Mouse (Mus musculus) kidney, embryonic 15.5 days (tissue): ENCODE results near the gene Ndufb2. TPM values are rescaled to one million over a fixed set of nuclear protein-coding genes. Genes with fewer than 3 reads are reported as not detected.

Source experiments
- ATAC-seq: fragments of 200-750 bp; cut with Nextera tagmentation; replicated peaks from 2 replicates; pipeline ENCODE4 v1.8.0; 2017; ENCODE audit warnings: moderate TSS enrichment; ENCODE audit not compliant: low FRiP score
- H3K27ac ChIP-seq: fragments of 300-500 bp; sonication (generic); 2 replicates; pipeline ENCODE4 v1.5.1; 2015; ENCODE audit warnings: mild to moderate bottlenecking, inconsistent platforms
- H3K27me3 ChIP-seq: fragments of 300-500 bp; sonication (generic); 2 replicates; pipeline ENCODE4 v1.6.1; 2015; ENCODE audit warnings: inconsistent platforms
- H3K36me3 ChIP-seq: fragments of 300-500 bp; sonication (generic); 2 replicates; pipeline ENCODE4 v1.6.1; 2015; ENCODE audit warnings: inconsistent platforms
- H3K4me1 ChIP-seq: fragments of 300-500 bp; sonication (generic); 2 replicates; pipeline ENCODE4 v1.6.1; 2015; ENCODE audit warnings: inconsistent platforms
- H3K4me2 ChIP-seq: fragments of 300-500 bp; sonication (generic); 2 replicates; pipeline ENCODE4 v1.6.1; 2015; ENCODE audit warnings: moderate library complexity, mild to moderate bottlenecking, inconsistent platforms
- H3K4me3 ChIP-seq: fragments of 300-500 bp; sonication (generic); replicated peaks from 2 replicates; pipeline ENCODE4 v1.5.1; 2015; ENCODE audit warnings: mild to moderate bottlenecking, inconsistent platforms
- H3K9ac ChIP-seq: fragments of 300-500 bp; sonication (generic); 2 replicates; pipeline ENCODE4 v1.6.1; 2015; ENCODE audit warnings: mild to moderate bottlenecking, inconsistent platforms
- H3K9me3 ChIP-seq: fragments of 300-500 bp; sonication (generic); replicated peaks from 2 replicates; pipeline ENCODE4 v1.6.1; 2016; ENCODE audit warnings: inconsistent platforms
- WGBS: fragments of 180-500 bp; shearing (Covaris S2); methylation state at CpG from one replicate; pipeline ENCODE4 v1.1.7; 2015; ENCODE audit warnings: mixed read lengths; 5-methylcytosine and 5-hydroxymethylcytosine counted together
- polyA plus RNA-seq: library from polyadenylated mRNA; unstranded; fragments of >200 nt; fragmentation: Nextera tagmentation; extraction: Ambion mirVana; gene quantifications from 2 replicates; pipeline ENCODE4 v1.2.1, GENCODE M21; 2015

The Ndufb2 gene
- 347 and 379 TPM in 2 replicates for polyA plus RNA-seq

DNA sequence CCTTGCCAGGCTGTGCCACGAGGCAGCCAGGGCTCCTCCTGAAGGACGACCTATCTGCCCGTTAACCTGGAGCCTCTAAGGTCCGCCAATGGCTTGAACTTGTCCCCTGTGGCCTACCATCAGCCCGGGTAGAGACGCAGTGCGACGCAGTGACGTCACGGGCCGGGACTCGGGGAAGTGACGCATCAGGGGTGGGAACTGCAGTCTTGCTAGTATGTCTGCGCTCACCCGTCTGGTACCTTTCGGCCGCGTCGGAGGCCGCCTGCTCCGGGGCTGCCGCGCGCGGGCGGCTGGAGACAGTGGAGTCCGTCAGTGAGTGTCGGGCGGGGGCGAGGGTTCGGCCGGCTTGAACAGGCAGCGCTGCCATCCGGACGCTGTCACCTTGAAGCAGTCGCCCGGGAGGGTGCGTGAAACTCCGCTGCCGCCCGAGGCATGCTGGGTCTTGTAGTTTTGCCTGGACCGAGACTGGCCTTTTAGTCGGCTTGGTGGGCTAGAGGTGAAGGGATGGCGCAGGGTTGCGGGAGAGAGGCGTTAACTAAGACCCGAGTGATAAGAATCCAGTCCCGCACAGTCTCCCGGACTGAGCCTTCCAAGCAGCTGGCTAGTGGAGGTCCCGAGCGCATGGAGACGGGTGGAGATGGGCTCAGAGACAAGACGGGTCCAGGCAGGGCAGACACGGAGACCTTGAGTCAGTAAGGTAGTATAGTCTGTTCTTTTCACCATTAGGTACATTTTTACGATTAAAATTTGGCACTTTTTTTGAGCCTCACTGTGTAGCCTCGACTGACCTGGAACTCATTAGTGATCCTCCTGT is at the start of gene Ndufb2:
Gene Ndufb2, plus strand, starts transcription at position 174 of the 814 bp plus-strand sequence.
- ATAC-seq = peak; percentile 99
- H3K9me3 ChIP-seq = no peaks in the 10 kb centered on the region
- H3K36me3 ChIP-seq = peaks cover 35% of the 10 kb centered on the region
- H3K4me2 ChIP-seq = peak within 1 kb of the TSS; percentile 79
- peak within 1 kb of the TSS; percentile 90 for H3K4me3 ChIP-seq
- peak within 1 kb of the TSS; percentile 96 for H3K27ac ChIP-seq
- WGBS = under 1% methylated on average over 56 of the region's 56 CpGs
- no peaks in the 10 kb centered on the region for H3K27me3 ChIP-seq
- H3K9ac ChIP-seq = peak within 1 kb of the TSS; percentile 82
- H3K4me1 ChIP-seq = peaks cover 14% of the 10 kb centered on the region

DNA sequence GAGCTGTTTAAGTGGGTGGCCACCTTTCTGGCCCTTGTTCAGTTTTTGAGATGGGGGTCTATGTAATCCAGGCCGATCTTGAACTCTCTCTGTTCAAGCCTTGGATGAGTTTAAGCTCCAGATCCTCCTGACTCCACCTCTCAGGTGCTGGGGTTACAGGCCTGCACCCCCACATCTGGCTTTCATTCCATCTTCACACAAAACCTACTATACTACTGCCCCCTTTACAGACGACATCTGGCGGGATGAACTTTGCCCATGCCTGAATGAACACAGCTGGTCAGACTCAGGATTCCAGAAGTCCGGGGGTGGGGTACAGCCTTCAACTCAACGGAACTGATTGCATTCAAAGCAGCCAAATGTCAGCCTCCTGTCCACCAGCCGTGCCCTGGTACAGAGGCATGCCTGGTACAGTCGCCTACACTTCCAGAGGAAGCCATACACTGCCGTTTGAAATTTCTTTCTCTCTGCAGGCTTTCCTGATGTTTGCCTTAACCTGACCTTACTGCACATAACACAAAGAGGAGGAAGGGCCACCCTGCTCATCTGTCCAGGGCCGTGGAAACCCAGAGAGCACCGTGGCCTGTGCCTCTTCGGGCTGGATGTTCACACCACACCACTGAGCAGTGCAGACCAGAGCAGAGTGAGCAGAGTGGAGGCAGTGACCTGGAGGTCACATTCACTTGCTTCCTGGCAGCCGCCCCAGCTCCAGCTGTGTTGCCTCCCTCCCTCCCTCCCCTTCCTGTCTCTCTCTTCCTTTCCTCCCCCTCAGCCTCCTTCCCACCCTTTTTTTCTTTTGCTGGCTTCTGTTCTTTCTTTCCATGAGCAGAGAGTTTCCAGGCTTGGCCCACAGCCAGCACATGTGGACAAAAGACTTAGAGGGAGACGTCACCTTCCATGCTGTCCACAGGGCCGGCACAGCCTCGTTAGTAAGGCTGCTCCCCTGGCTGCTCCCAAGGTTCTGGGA is 49.5 kb upstream of the Ndufb2 start:
- no peak overlapping the region for H3K9ac ChIP-seq
- no peaks in the 10 kb centered on the region for H3K36me3 ChIP-seq
- H3K9me3 ChIP-seq = no peaks in the 10 kb centered on the region
- peak; percentile 89 for ATAC-seq
- peaks cover 88% of the 10 kb centered on the region for H3K4me1 ChIP-seq
- WGBS = 9% methylated on average over 15 of the region's 15 CpGs
- H3K4me2 ChIP-seq = peak overlapping the region; percentile 45
- no peaks in the 10 kb centered on the region for H3K27me3 ChIP-seq
- no peak overlapping the region for H3K4me3 ChIP-seq
- H3K27ac ChIP-seq = peak overlapping the region; percentile 87

GRCm38 (mm10) chr6:39543769-39544420 is 48.5 kb upstream of the Ndufb2 start:
- Histone ChIP-seq H3K4me3 (no peak overlapping the region), H3K9me3 (no peaks in the 10 kb centered on the region), H3K36me3 (no peaks in the 10 kb centered on the region), H3K4me2 (peak overlapping the region; percentile 15; the same call in 1 of the 2 replicates), H3K4me1 (peaks cover 83% of the 10 kb centered on the region), H3K27me3 (no peaks in the 10 kb centered on the region), H3K9ac (no peak overlapping the region), H3K27ac (peak overlapping the region; percentile 87)
- WGBS = 27% methylated on average over 15 of the region's 15 CpGs
- no peak for ATAC-seq

- ATAC-seq = no peak
- Histone ChIP-seq H3K27ac (peak overlapping the region; percentile 87), H3K27me3 (no peaks in the 10 kb centered on the region), H3K4me3 (no peak overlapping the region), H3K9ac (no peak overlapping the region), H3K4me2 (no peak overlapping the region), H3K4me1 (peaks cover 67% of the 10 kb centered on the region), H3K36me3 (no peaks in the 10 kb centered on the region), H3K9me3 (no peaks in the 10 kb centered on the region)
- WGBS = 78% methylated on average over 7 of the region's 7 CpGs
Observed at GRCm38 (mm10) chr6:39545474-39545873, 46.9 kb upstream of the Ndufb2 start.

DNA sequence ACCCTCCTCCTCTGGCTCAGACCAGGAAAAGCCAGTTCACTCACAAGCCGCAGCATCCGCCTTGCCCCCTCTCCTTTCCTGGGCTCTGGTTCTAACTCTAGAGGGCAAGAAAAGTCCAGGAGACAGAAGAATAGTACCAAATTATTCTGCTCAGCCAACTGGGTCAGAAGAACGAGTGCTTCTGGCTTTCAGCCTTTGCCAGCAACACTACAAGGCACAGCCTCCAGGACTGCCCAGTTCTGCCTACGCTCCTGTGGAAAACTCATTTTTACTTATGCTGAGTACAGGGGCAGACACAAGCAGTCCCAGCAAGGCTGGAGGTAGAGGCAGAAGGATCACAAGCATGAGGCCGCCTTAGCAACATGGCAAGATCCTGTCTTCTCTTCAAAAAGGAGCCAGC is 44.3 kb upstream of the Ndufb2 start:
- H3K9me3 ChIP-seq = no peaks in the 10 kb centered on the region
- ATAC-seq = no peak
- WGBS = 75% methylated on average over 5 of the region's 5 CpGs
- no peaks in the 10 kb centered on the region for H3K27me3 ChIP-seq
- H3K4me2 ChIP-seq = no peak overlapping the region
- no peak overlapping the region for H3K4me3 ChIP-seq
- H3K27ac ChIP-seq = no peak overlapping the region; the same call in 1 of the 2 replicates
- H3K36me3 ChIP-seq = no peaks in the 10 kb centered on the region
- H3K9ac ChIP-seq = no peak overlapping the region
- peaks cover 62% of the 10 kb centered on the region for H3K4me1 ChIP-seq

DNA sequence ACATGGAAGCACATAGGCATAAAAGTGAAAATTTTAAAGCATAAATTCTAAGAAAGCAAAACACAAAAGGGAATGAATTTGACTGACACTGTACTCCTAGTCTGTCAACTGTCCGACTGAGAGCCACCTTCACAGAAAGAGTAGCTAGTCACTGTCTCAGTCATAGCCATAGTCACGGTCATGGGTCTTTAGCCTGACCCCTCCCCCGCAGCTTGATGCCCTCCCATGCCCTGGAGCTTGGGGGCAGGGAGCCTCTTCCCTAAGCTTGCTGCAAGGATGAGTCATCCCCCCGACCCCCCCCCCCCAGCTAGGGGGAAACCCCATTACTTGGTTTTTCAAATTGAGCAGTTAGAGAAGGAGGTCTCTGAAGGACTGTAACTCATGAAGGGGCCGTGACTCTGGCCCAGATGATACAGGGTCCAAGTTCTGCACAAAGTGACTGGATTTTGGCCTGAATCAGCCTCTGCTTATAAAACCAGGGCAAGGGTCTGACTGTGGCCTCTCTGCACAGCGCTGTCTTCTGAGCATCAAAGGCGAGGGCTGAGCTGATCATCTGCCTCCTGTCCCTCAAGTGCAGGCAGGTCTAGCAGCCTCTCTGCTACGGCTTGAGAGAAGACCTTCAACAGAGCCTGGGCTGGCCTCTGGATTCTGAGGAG is 40.3 kb upstream of the Ndufb2 start:
- Histone ChIP-seq H3K36me3 (peaks cover 6% of the 10 kb centered on the region; the same call in 1 of the 2 replicates), H3K4me1 (peaks cover 53% of the 10 kb centered on the region), H3K4me3 (no peak overlapping the region), H3K27ac (0 out of 2 replicates have a peak overlapping the region, but pooled peaks have one; percentile 52), H3K9me3 (no peaks in the 10 kb centered on the region), H3K4me2 (no peak overlapping the region), H3K9ac (no peak overlapping the region), H3K27me3 (no peaks in the 10 kb centered on the region)
- WGBS = 34% methylated on average over 8 of the region's 8 CpGs
- no peak for ATAC-seq

DNA sequence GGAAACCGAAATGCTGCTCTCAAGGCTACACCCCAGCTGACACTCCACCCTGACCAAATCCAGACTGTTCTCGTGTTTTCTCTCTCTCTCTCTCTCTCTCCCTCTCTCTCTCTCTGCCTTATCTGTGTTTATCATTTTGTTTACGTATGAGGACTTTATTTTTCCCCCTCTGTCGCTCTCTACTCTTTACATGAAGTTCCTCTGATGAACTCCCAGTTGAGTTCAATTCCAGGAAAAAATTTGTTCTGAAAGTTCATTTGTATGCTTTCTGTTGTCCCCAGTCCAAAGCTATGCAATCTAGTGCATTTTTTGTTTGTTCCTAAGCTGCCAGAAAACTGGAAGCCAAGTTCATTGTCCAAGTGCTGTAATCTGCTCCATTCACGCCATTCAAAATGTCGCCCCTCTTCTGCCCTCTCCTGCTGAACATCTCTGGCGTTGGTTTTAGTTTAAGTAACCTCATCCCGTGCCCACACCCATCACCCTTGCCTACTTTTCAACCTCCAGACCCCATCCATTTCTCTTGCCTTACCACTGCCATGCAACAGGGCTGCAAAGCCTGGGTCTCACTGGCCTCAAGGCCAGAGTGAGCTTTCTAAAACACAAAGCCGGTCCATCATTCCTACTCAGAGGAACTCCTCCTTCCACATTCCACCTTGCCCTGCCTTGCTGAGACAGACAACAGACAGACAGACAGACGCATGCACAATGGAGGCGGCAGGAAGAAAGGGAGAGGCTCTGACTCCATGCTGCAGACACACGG is 37.3 kb upstream of the Ndufb2 start:
- Histone ChIP-seq H3K4me3 (peak overlapping the region; percentile 57; the same call in 1 of the 2 replicates), H3K36me3 (peaks cover 6% of the 10 kb centered on the region; the same call in 1 of the 2 replicates), H3K27ac (peak overlapping the region; percentile 13; the same call in 1 of the 2 replicates), H3K27me3 (no peaks in the 10 kb centered on the region), H3K4me1 (peaks cover 59% of the 10 kb centered on the region), H3K9me3 (no peaks in the 10 kb centered on the region), H3K9ac (no peak overlapping the region), H3K4me2 (peak overlapping the region; percentile 70)
- no peak for ATAC-seq
- WGBS = 73% methylated on average over 12 of the region's 12 CpGs

- H3K4me2 ChIP-seq = peak overlapping the region; percentile 70
- H3K9me3 ChIP-seq = no peaks in the 10 kb centered on the region
- H3K27me3 ChIP-seq = no peaks in the 10 kb centered on the region
- no peak overlapping the region for H3K9ac ChIP-seq
- H3K27ac ChIP-seq = no peak overlapping the region
- WGBS = 77% methylated on average over 2 of the region's 2 CpGs
- peak overlapping the region; percentile 57; the same call in 1 of the 2 replicates for H3K4me3 ChIP-seq
- peaks cover 59% of the 10 kb centered on the region for H3K4me1 ChIP-seq
- H3K36me3 ChIP-seq = peaks cover 6% of the 10 kb centered on the region; the same call in 1 of the 2 replicates
- no peak for ATAC-seq
Observed at GRCm38 (mm10) chr6:39555648-39555945, 36.8 kb upstream of the Ndufb2 start.

GRCm38 (mm10) chr6:39556900-39557659 is 35.3 kb upstream of the Ndufb2 start:
- no peaks in the 10 kb centered on the region for H3K27me3 ChIP-seq
- under 1% methylated on average over 54 of the region's 54 CpGs for WGBS
- peak overlapping the region; percentile 69 for H3K9ac ChIP-seq
- peak overlapping the region; percentile 57 for H3K4me3 ChIP-seq
- peaks cover 53% of the 10 kb centered on the region for H3K4me1 ChIP-seq
- H3K36me3 ChIP-seq = peaks cover 6% of the 10 kb centered on the region; the same call in 1 of the 2 replicates
- H3K9me3 ChIP-seq = no peaks in the 10 kb centered on the region
- H3K4me2 ChIP-seq = peak overlapping the region; percentile 70
- ATAC-seq = peak; percentile 73
- H3K27ac ChIP-seq = peak overlapping the region; percentile 84

DNA sequence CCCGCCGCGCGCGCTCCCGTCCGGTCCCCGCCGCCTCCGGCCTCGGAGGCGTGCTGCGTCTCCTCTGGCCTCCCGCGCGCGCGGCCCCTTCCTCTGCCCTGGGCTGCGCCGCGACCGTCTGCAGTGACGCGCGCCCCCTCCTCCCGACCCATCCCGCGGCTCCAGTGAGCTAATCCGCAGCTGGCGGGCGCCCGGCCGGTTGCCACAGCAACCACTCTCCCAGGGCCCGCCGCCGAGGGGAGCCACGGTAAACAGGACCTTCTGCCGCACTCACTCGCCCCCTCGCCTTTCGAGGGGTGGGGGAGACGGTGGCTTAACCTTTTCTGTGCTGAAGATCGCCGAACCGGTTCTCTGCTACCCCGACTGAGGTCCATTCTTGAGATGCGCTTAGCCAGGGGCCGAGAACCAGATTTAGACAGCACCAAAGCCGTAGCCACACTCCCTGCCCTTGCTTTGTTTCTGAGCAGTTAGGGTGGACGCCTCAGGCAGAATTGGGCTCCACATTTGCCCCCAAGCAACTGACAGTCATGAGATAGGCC is 34.6 kb upstream of the Ndufb2 start, which contains the start of gene Dennd2a:
Gene Dennd2a, minus strand, starts transcription at position 145 of the 539 bp plus-strand sequence.
- Histone ChIP-seq H3K9ac (peak within 1 kb of the TSS; percentile 69), H3K36me3 (peaks cover 6% of the 10 kb centered on the region; the same call in 1 of the 2 replicates), H3K4me2 (peak within 1 kb of the TSS; percentile 70), H3K9me3 (no peaks in the 10 kb centered on the region), H3K4me3 (peak within 1 kb of the TSS; percentile 57), H3K27me3 (no peaks in the 10 kb centered on the region), H3K27ac (peak within 1 kb of the TSS; percentile 84), H3K4me1 (peaks cover 52% of the 10 kb centered on the region)
- WGBS = under 1% methylated on average over 48 of the region's 50 CpGs
- peak; percentile 94 for ATAC-seq
